Mouse (Mus musculus): ENCODE measurements around the gene Gadl1. TPM values are rescaled to one million over a fixed set of nuclear protein-coding genes. Genes with fewer than 3 reads are reported as not detected.

The Gadl1 gene
- polyA plus RNA-seq, 1 experiment from 2014 or later, result 0.51 TPM

DNA sequence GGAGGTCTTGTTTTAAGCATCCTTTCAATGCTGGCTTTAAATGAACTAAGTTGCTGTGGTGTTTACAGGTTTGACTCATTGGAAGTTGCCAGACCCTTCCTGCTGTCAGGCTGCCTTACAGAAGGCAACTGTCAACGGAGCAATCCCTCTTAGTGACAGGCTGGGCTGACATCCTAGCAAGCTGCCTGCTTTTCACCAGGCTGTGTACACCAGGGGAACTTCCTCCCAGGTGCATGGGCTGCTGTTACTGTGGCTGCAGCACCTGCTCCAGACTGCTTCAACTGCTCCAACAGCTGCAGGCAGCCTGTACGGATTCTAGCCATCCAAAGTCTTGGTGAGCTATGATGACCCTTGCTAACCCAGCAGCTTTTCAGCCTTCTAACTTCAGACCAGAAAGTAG is 167.7 kb downstream of the Gadl1 start:
- no peaks in the 10 kb centered on the region for H3K36me3 ChIP-seq
- WGBS, result 53% methylated on average over 2 of the region's 2 CpGs
- no peak for ATAC-seq (ENCODE audit: borderline replicate concordance, extremely low read depth, low FRiP score, low TSS enrichment)
- H3K9me3 ChIP-seq, result no peaks in the 10 kb centered on the region
- H3K4me1 ChIP-seq, result no peaks in the 10 kb centered on the region
- no peak overlapping the region for H3K4me3 ChIP-seq
- H3K9ac ChIP-seq, result no peak overlapping the region
- no peak overlapping the region for H3K4me2 ChIP-seq
- H3K27ac ChIP-seq, result no peak overlapping the region
- no peaks in the 10 kb centered on the region for H3K27me3 ChIP-seq

DNA sequence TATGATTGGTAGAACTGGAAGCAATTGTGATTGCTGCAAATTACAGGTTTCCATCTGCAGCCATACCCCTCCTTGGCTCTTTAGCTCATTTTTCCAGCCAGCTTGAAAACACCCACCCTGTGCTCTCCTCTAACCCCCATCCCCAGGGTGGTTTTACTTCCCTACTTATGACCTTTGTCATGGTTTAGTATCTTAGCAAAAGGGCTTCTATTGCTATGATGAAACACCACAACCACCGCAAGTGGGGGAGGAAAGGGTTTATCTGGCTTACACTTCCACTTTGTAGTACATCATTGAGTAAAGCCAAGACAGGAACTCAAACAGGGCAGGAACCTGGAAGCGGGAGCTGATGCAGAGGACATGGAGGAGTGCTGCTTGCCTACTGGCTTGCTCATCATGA is 168.2 kb downstream of the Gadl1 start:
- WGBS, result 86% methylated on average over 2 of the region's 2 CpGs
- ATAC-seq (ENCODE audit: borderline replicate concordance, extremely low read depth, low FRiP score, low TSS enrichment), result no peak

DNA sequence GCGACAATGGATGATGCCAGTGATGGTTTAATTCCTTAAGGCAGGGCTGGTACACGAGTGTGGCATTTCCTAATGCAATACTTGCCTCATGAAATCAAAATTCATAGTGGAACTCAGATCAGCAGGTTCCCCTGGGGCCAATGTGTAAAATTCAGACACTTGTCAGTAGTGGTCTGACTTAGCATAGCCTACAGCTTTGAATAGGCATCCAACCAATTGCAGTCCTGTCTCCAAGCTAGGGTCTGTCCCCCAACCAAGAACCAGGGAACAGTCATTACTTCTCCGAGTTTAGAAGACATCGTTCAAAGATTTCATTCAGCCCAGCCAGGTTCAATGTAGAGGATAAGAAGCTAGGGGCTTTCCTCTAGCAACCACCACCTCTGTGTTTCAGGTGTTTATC is 172.5 kb downstream of the Gadl1 start:
- no peaks in the 10 kb centered on the region for H3K9me3 ChIP-seq
- H3K36me3 ChIP-seq, result no peaks in the 10 kb centered on the region
- H3K27ac ChIP-seq, result no peak overlapping the region
- H3K4me1 ChIP-seq, result 0 out of 2 replicates have a peak, but pooled peaks cover 3% of the 10 kb centered on the region
- no peaks in the 10 kb centered on the region for H3K27me3 ChIP-seq
- no peak overlapping the region for H3K4me2 ChIP-seq
- H3K4me3 ChIP-seq, result no peak overlapping the region
- no peak for ATAC-seq (ENCODE audit: borderline replicate concordance, extremely low read depth, low FRiP score, low TSS enrichment)
- H3K9ac ChIP-seq, result no peak overlapping the region
- 83% methylated on average over 4 of the region's 4 CpGs for WGBS

More for the DNA sequence above, 168.2 kb downstream of the Gadl1 start:
- H3K36me3 ChIP-seq, result no peaks in the 10 kb centered on the region
- no peaks in the 10 kb centered on the region for H3K27me3 ChIP-seq
- H3K4me1 ChIP-seq, result no peaks in the 10 kb centered on the region
- no peak overlapping the region for H3K27ac ChIP-seq
- H3K9ac ChIP-seq, result no peak overlapping the region
- no peaks in the 10 kb centered on the region for H3K9me3 ChIP-seq
- no peak overlapping the region for H3K4me3 ChIP-seq
- no peak overlapping the region for H3K4me2 ChIP-seq

DNA sequence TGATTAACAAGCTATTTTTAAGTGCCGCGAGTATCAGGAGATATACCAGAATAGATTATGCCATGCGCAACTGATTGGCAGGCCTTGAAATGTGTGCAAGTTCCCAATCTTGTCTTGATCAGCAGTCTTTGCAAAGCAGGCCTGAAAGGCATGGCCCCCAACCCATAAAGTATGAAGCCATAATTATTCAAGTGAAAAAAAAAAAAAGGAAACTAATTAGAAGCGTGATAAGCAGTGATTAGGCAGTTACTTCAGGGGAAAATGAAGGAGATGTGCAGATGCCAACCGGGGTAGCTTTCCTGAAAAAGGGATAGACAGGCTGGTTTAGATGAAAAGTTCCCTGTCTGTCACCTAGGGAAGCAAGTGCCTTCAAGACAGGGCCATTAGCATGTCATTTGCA is 174.0 kb downstream of the Gadl1 start:
- no peaks in the 10 kb centered on the region for H3K9me3 ChIP-seq
- no peak for ATAC-seq (ENCODE audit: borderline replicate concordance, extremely low read depth, low FRiP score, low TSS enrichment)
- 90% methylated on average over 5 of the region's 5 CpGs for WGBS
- no peaks in the 10 kb centered on the region for H3K27me3 ChIP-seq
- H3K9ac ChIP-seq, result no peak overlapping the region
- no peak overlapping the region for H3K4me3 ChIP-seq
- H3K27ac ChIP-seq, result no peak overlapping the region
- peaks cover 3% of the 10 kb centered on the region for H3K36me3 ChIP-seq
- 0 out of 2 replicates have a peak, but pooled peaks cover 3% of the 10 kb centered on the region for H3K4me1 ChIP-seq
- H3K4me2 ChIP-seq, result no peak overlapping the region

DNA sequence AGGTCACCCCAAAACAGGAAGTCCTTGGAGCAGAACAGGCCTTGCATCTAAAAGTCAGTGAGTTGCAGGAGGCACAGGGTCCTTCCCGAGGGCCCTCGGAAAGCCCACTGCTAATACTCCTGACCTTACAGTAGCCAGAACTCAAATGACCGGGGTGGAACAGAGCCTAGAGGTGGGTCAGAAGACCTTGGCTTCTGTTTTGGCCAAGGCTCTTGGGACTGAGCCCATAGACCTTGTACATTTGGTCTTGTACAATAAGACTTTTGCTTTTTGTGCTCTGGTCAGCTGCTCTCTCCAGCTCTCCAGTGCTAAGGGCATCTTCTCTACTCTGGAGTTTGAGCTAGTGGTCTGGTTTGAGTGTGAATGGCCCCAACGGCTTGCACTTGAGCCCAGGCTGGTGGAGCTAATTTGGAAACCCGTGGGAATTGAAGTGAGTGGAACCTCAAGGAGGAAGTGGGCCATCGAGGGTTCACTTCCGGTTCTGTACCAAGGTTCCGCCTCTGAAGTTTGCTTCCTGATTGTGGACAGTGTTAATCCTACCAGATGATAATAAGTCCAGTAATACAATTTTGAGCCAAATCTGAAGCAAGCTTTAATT is 174.6 kb downstream of the Gadl1 start:
- Histone ChIP-seq H3K4me3 (no peak overlapping the region), H3K4me2 (no peak overlapping the region), H3K4me1 (0 out of 2 replicates have a peak, but pooled peaks cover 3% of the 10 kb centered on the region), H3K9ac (no peak overlapping the region), H3K27me3 (no peaks in the 10 kb centered on the region), H3K36me3 (peaks cover 8% of the 10 kb centered on the region), H3K27ac (no peak overlapping the region), H3K9me3 (no peaks in the 10 kb centered on the region)
- 84% methylated on average over 8 of the region's 8 CpGs for WGBS
- no peak for ATAC-seq (ENCODE audit: borderline replicate concordance, extremely low read depth, low FRiP score, low TSS enrichment)

DNA sequence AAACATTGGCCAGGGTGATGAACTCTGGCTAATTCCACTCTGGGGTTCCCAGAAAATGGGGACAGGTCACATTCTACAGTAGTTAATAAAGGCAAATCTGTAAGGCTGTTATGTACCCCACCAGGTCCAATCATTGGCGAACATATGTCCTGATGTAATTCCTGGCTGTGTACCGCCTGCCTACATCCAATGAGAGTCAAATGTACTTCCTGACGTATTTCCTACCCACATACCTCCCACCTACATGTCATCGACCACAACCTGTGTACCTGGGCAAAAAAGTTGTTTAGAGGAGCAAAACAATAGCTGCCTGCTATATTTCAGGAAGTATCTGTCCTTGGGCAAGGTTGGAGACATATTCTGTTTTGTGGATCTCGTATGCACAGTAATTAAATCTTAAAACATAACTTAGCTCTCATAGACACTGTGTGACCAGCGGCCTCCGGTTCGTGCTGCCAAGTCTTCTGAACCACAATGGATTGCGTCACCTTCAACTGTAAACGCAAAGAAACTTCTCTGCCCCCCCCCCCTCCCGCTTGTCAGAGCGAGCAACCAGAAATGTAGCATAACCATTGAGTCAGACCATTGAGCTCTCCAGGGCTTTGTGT is 175.2 kb downstream of the Gadl1 start:
- Histone ChIP-seq H3K9me3 (no peaks in the 10 kb centered on the region), H3K9ac (no peak overlapping the region), H3K4me3 (no peak overlapping the region), H3K27me3 (no peaks in the 10 kb centered on the region), H3K4me2 (no peak overlapping the region), H3K27ac (no peak overlapping the region), H3K4me1 (0 out of 2 replicates have a peak, but pooled peaks cover 3% of the 10 kb centered on the region), H3K36me3 (peaks cover 13% of the 10 kb centered on the region)
- ATAC-seq (ENCODE audit: borderline replicate concordance, extremely low read depth, low FRiP score, low TSS enrichment), result peak; percentile 70; the same call in 1 of the 2 replicates
- WGBS, result 70% methylated on average over 12 of the region's 12 CpGs

DNA sequence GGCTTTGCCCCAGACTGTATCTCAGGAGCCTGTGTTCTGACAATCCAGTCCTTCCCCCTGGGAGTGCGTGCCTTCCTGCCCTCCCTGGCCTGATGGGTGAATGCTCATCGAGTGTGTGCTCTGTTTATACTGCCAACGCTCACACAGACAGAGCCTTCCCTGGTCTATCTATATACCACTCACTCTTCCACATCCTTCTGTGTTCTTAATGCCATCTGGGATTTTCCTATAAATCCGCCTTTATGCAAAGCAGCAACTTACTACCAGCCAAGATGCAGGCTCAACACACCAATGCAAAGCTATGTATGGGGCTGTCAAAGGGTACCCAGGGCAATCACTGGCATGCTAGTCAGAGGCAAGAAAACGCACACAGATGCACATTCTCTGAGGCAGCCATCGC is 176.7 kb downstream of the Gadl1 start:
- H3K27me3 ChIP-seq, result no peaks in the 10 kb centered on the region
- 77% methylated on average over 6 of the region's 6 CpGs for WGBS
- no peak overlapping the region for H3K27ac ChIP-seq
- H3K4me1 ChIP-seq, result 0 out of 2 replicates have a peak, but pooled peaks cover 3% of the 10 kb centered on the region
- H3K36me3 ChIP-seq, result peaks cover 29% of the 10 kb centered on the region
- no peak overlapping the region for H3K9ac ChIP-seq
- H3K9me3 ChIP-seq, result no peaks in the 10 kb centered on the region
- ATAC-seq (ENCODE audit: borderline replicate concordance, extremely low read depth, low FRiP score, low TSS enrichment), result no peak
- no peak overlapping the region for H3K4me2 ChIP-seq
- no peak overlapping the region for H3K4me3 ChIP-seq

DNA sequence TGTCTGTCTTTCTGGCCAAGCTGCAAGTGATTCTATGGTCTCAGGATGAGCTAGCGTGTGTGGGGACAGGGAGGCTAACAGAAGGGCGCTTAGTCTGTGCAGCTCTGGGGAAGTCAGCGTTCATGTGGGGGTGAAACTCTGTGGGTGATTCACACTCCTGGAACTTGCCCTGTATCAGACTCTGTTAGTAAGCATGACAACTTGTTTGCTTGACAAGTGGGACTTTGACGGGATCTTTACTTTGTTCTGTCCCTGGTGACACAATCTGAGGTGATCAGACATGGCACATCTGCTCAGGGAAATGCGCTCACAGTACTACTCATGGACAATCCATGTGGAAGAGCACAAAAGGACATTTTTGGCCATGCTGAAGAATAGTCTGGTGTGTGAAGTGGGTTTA is 178.0 kb downstream of the Gadl1 start:
- no peaks in the 10 kb centered on the region for H3K9me3 ChIP-seq
- H3K4me1 ChIP-seq, result peaks cover 8% of the 10 kb centered on the region; the same call in 1 of the 2 replicates
- H3K27me3 ChIP-seq, result no peaks in the 10 kb centered on the region
- H3K4me3 ChIP-seq, result no peak overlapping the region
- ATAC-seq (ENCODE audit: borderline replicate concordance, extremely low read depth, low FRiP score, low TSS enrichment), result no peak
- no peak overlapping the region for H3K4me2 ChIP-seq
- WGBS, result 71% methylated on average over 5 of the region's 5 CpGs
- H3K27ac ChIP-seq, result no peak overlapping the region
- H3K9ac ChIP-seq, result no peak overlapping the region
- H3K36me3 ChIP-seq, result peaks cover 39% of the 10 kb centered on the region

DNA sequence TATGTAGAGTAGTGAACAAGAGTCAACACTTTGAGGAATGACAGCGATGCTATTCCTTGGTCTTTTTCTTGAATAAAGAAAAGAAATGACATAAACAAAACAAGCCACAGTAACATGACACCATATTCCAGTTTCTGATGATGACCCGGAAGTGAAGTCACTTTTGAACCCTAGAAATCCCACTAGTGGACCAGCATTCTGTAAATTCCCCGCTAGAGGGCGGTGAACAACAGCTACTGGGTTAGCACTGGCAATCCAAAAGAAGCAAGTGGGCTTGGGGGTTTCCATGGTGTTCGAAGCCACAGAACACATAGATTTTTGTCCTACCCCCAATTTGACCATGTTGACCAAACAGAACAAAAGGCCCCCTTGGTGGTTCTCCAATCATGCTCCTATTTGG is 178.6 kb downstream of the Gadl1 start:
- ATAC-seq (ENCODE audit: borderline replicate concordance, extremely low read depth, low FRiP score, low TSS enrichment), result no peak
- Histone ChIP-seq H3K4me1 (peaks cover 14% of the 10 kb centered on the region; the same call in 1 of the 2 replicates), H3K9me3 (no peaks in the 10 kb centered on the region), H3K9ac (no peak overlapping the region), H3K36me3 (peaks cover 44% of the 10 kb centered on the region), H3K4me3 (no peak overlapping the region), H3K4me2 (no peak overlapping the region), H3K27ac (no peak overlapping the region), H3K27me3 (no peaks in the 10 kb centered on the region)
- WGBS, result 30% methylated on average over 5 of the region's 5 CpGs

DNA sequence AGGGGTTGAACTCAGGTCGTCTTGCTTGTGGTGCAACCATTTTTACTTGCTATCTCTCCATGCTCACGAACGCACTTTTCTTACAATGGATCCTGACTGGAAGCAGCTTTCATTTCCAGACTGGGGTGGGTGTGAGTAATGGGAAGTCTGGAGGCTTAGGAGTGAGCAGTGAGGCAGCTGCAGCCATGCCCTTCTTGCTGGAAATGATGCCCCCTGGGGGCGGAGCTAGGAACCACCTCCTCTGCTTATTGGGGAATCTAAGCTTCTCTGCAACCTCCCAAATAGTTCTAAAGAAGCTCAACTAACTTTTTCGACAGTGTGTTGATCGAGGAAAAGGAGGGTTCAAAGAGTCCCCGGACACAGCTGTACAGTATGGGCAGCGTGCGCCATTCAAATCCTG is 179.7 kb downstream of the Gadl1 start:
- no peak overlapping the region for H3K27ac ChIP-seq
- H3K9ac ChIP-seq, result no peak overlapping the region

DNA sequence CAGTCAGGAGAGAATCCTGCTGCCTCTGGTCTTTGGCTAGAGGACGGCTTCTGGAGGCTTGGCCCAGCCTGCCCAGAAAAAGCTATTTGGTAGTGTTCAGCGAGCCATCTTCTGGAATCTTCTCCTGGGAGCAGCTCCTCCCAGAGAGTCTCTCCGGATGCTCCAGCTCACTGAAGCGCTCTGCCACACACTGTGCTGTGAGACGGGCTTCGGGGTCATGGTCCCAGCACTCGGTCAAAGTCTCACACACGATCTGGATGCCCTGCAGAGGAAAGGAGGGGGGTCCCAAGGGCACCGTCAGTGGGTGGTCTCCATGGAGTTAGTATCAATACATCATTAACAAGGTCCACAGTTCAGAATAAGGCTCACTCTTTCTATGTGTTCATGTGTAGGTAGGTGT is 181.0 kb downstream of the Gadl1 start:
- ATAC-seq (ENCODE audit: borderline replicate concordance, extremely low read depth, low FRiP score, low TSS enrichment), result no peak
- H3K4me2 ChIP-seq, result no peak overlapping the region
- H3K9ac ChIP-seq, result no peak overlapping the region
- no peaks in the 10 kb centered on the region for H3K9me3 ChIP-seq
- peaks cover 12% of the 10 kb centered on the region; the same call in 1 of the 2 replicates for H3K4me1 ChIP-seq
- peaks cover 45% of the 10 kb centered on the region for H3K36me3 ChIP-seq
- H3K4me3 ChIP-seq, result no peak overlapping the region
- no peaks in the 10 kb centered on the region for H3K27me3 ChIP-seq
- no peak overlapping the region for H3K27ac ChIP-seq
- 84% methylated on average over 9 of the region's 9 CpGs for WGBS

More for the DNA sequence above, 179.7 kb downstream of the Gadl1 start:
- Histone ChIP-seq H3K4me2 (no peak overlapping the region), H3K36me3 (peaks cover 44% of the 10 kb centered on the region), H3K27me3 (no peaks in the 10 kb centered on the region), H3K9me3 (no peaks in the 10 kb centered on the region), H3K4me1 (peaks cover 15% of the 10 kb centered on the region; the same call in 1 of the 2 replicates), H3K4me3 (no peak overlapping the region)
- no peak for ATAC-seq (ENCODE audit: borderline replicate concordance, extremely low read depth, low FRiP score, low TSS enrichment)
- WGBS, result 88% methylated on average over 9 of the region's 9 CpGs

DNA sequence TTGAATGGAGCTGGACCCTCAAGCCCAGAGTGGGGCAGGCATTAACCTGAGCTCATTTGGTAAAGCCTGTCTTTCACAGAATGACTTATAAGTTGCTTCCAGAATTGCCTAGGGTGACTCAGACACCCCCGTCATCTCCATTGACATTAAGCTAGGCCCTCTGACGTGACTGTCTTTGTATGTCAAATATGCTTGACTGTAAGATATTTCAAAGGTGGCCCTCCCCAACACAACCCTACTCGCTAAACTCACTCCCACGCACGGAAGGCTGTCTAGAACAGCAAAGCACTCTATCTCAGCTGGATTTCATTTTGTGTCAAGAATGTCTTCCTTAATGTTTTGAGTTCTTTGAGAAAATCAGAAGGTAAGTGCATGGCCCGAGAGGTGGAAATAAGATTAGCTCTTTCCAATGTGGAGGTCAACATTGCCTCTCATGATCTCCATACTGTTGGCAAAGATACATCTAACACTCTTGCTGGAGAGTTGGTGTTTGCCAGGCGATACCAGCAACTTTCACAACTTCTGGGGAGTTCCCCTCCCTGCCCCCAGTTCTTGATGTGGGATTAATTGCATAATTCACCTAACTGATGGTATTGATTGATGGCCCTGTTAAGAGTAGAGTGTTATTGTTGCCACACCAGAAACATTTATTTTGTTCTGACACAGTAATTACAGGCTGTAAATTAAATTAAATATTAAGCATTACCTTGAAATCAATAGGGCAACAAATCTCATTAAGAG is 182.0 kb downstream of the Gadl1 start:
- Histone ChIP-seq H3K9ac (no peak overlapping the region), H3K27me3 (no peaks in the 10 kb centered on the region), H3K4me3 (no peak overlapping the region), H3K9me3 (no peaks in the 10 kb centered on the region), H3K36me3 (peaks cover 48% of the 10 kb centered on the region), H3K27ac (no peak overlapping the region), H3K4me2 (no peak overlapping the region), H3K4me1 (peaks cover 12% of the 10 kb centered on the region; the same call in 1 of the 2 replicates)
- WGBS, result 80% methylated on average over 7 of the region's 7 CpGs
- ATAC-seq (ENCODE audit: borderline replicate concordance, extremely low read depth, low FRiP score, low TSS enrichment), result no peak
